Mouse (Mus musculus) liver, embryonic 15.5 days (tissue): ENCODE data around the gene Psmb8. TPM values are rescaled to one million over a fixed set of nuclear protein-coding genes. Genes with fewer than 3 reads are reported as not detected.

Source experiments
- ATAC-seq: fragments of 200-750 bp; cut with Nextera tagmentation; 2 replicates; pipeline ENCODE4 v1.8.0; 2017; ENCODE audit warnings: moderate number of reproducible peaks, mild to moderate bottlenecking, moderate library complexity; ENCODE audit not compliant: insufficient read depth
- H3K27ac ChIP-seq: fragments of 300-500 bp; sonication (generic); replicated peaks from 2 replicates; pipeline ENCODE4 v1.5.1; 2015; ENCODE audit warnings: mild to moderate bottlenecking, inconsistent platforms
- H3K27me3 ChIP-seq: fragments of 300-500 bp; sonication (generic); 2 replicates; pipeline ENCODE4 v1.6.1; 2015; ENCODE audit warnings: mild to moderate bottlenecking, inconsistent platforms
- H3K36me3 ChIP-seq: fragments of 300-500 bp; sonication (generic); replicated peaks from 2 replicates; pipeline ENCODE4 v1.6.1; 2015; ENCODE audit warnings: moderate library complexity, mild to moderate bottlenecking, inconsistent platforms
- H3K4me1 ChIP-seq: fragments of 300-500 bp; sonication (generic); replicated peaks from 2 replicates; pipeline ENCODE4 v1.6.1; 2015; ENCODE audit warnings: inconsistent platforms
- H3K4me2 ChIP-seq: fragments of 300-500 bp; sonication (generic); 2 replicates; pipeline ENCODE4 v1.6.1; 2015; ENCODE audit warnings: moderate library complexity, mild to moderate bottlenecking, inconsistent platforms
- H3K4me3 ChIP-seq: fragments of 300-500 bp; sonication (generic); replicated peaks from 2 replicates; pipeline ENCODE4 v1.5.1; 2015; ENCODE audit warnings: mild to moderate bottlenecking, inconsistent platforms
- H3K9ac ChIP-seq: fragments of 300-500 bp; sonication (generic); 2 replicates; pipeline ENCODE4 v1.6.1; 2015; ENCODE audit warnings: moderate library complexity, mild to moderate bottlenecking, inconsistent platforms
- H3K9me3 ChIP-seq: fragments of 300-500 bp; sonication (generic); replicated peaks from 2 replicates; pipeline ENCODE4 v1.6.1; 2016; ENCODE audit warnings: inconsistent platforms
- WGBS: fragments of 180-500 bp; shearing (Covaris S2); methylation state at CpG from one replicate; pipeline ENCODE4 v1.1.7; 2015; ENCODE audit warnings: mixed read lengths; ENCODE audit not compliant: insufficient replicate concordance; 5-methylcytosine and 5-hydroxymethylcytosine counted together
- polyA plus RNA-seq: library from polyadenylated mRNA; unstranded; fragments of >200 nt; fragmentation: Nextera tagmentation; extraction: Ambion mirVana; gene quantifications from 2 replicates; pipeline ENCODE4 v1.2.1, GENCODE M21; 2015

Gene Psmb8
- polyA plus RNA-seq, 1 experiment from 2014 or later, result 22.8 TPM

DNA sequence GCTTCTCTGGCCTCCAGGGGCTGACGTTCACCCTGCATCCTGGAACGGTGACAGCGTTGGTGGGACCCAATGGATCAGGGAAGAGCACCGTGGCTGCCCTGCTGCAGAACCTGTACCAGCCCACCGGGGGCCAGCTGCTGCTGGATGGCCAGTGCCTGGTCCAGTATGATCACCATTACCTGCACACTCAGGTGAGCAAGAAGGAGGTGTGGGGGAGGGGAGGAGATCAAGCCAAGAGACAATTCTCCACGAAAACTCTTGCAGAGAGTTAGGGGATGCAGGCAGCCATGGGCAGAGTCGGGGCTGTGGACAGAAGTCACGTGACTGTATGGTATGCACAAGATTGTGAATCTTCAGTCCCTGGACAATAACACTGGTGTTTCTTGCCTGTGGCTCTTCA lies 4.1 kb upstream of the Psmb8 start:
- H3K9me3 ChIP-seq, result no peaks in the 10 kb centered on the region
- no peak overlapping the region for H3K4me2 ChIP-seq
- no peak for ATAC-seq
- H3K9ac ChIP-seq, result no peak overlapping the region
- peaks cover 16% of the 10 kb centered on the region for H3K4me1 ChIP-seq
- H3K27ac ChIP-seq, result no peak overlapping the region
- H3K36me3 ChIP-seq, result no peaks in the 10 kb centered on the region
- no peak overlapping the region for H3K4me3 ChIP-seq
- H3K27me3 ChIP-seq, result peaks cover 53% of the 10 kb centered on the region
- 58% methylated on average over 8 of the region's 8 CpGs for WGBS

GRCm38 (mm10) chr17:34194723-34195122 lies 2.8 kb upstream of the Psmb8 start:
- no peak for ATAC-seq
- H3K36me3 ChIP-seq, result no peaks in the 10 kb centered on the region
- H3K4me1 ChIP-seq, result peaks cover 16% of the 10 kb centered on the region
- no peak overlapping the region for H3K9ac ChIP-seq
- H3K27ac ChIP-seq, result no peak overlapping the region
- H3K9me3 ChIP-seq, result no peaks in the 10 kb centered on the region
- H3K4me2 ChIP-seq, result no peak overlapping the region
- whole genome bisulfite sequencing, result 73% methylated on average over 4 of the region's 4 CpGs
- no peak overlapping the region for H3K4me3 ChIP-seq
- H3K27me3 ChIP-seq, result peaks cover 62% of the 10 kb centered on the region

GRCm38 (mm10) chr17:34196491-34196890 lies 1.0 kb upstream of the Psmb8 start:
- 9% methylated on average over 12 of the region's 12 CpGs for WGBS
- Histone ChIP-seq H3K4me1 (peaks cover 16% of the 10 kb centered on the region), H3K36me3 (no peaks in the 10 kb centered on the region), H3K9ac (no peak overlapping the region), H3K4me3 (no peak overlapping the region), H3K9me3 (no peaks in the 10 kb centered on the region), H3K4me2 (peak overlapping the region; percentile 73), H3K27ac (no peak overlapping the region), H3K27me3 (peaks cover 69% of the 10 kb centered on the region)
- no peak for ATAC-seq

GRCm38 (mm10) chr17:34197904-34198520 lies 491 bp downstream of the Psmb8 start:
- peak overlapping the region; percentile 73 for H3K4me2 ChIP-seq
- H3K4me3 ChIP-seq, result peak overlapping the region; percentile 58
- peak overlapping the region; percentile 35; the same call in 1 of the 2 replicates for H3K9ac ChIP-seq
- WGBS, result under 1% methylated on average over 32 of the region's 32 CpGs
- H3K27ac ChIP-seq, result no peak overlapping the region
- H3K9me3 ChIP-seq, result no peaks in the 10 kb centered on the region
- peaks cover 62% of the 10 kb centered on the region for H3K27me3 ChIP-seq
- ATAC-seq, result no peak
- peaks cover 16% of the 10 kb centered on the region for H3K4me1 ChIP-seq
- H3K36me3 ChIP-seq, result no peaks in the 10 kb centered on the region

DNA sequence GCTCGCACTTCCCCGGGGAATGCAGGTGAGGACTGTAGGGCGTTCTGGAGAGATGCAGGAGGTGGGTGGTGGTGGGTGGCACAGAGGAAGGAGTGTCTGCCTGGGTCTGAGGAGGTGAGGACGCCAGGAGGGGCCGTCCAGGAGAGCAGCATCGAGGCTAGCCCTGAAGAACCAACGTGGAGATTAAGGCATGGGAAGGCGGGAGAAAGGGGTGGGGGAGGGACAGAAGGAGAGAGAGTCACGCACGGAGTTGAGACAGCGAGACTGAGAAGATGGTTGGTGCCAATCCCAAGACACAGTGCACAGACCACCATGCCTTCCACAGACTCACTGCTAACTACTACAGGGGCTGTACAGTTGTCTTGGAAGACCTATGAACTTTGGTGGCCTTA lies 996 bp downstream of the Psmb8 start:
- Histone ChIP-seq H3K4me1 (peaks cover 17% of the 10 kb centered on the region), H3K9me3 (no peaks in the 10 kb centered on the region), H3K36me3 (no peaks in the 10 kb centered on the region), H3K9ac (peak overlapping the region; percentile 35; the same call in 1 of the 2 replicates), H3K27me3 (peaks cover 61% of the 10 kb centered on the region), H3K4me3 (peak overlapping the region; percentile 58), H3K4me2 (peak overlapping the region; percentile 73), H3K27ac (no peak overlapping the region)
- no peak for ATAC-seq
- WGBS, result 3% methylated on average over 11 of the region's 11 CpGs

GRCm38 (mm10) chr17:34199050-34199619 lies 1.6 kb downstream of the Psmb8 start:
- Histone ChIP-seq H3K4me1 (peaks cover 23% of the 10 kb centered on the region), H3K4me2 (peak overlapping the region; percentile 73), H3K27ac (no peak overlapping the region), H3K36me3 (no peaks in the 10 kb centered on the region), H3K4me3 (no peak overlapping the region), H3K9me3 (no peaks in the 10 kb centered on the region), H3K27me3 (peaks cover 61% of the 10 kb centered on the region), H3K9ac (no peak overlapping the region)
- 61% methylated on average over 12 of the region's 12 CpGs for WGBS
- ATAC-seq, result no peak

DNA sequence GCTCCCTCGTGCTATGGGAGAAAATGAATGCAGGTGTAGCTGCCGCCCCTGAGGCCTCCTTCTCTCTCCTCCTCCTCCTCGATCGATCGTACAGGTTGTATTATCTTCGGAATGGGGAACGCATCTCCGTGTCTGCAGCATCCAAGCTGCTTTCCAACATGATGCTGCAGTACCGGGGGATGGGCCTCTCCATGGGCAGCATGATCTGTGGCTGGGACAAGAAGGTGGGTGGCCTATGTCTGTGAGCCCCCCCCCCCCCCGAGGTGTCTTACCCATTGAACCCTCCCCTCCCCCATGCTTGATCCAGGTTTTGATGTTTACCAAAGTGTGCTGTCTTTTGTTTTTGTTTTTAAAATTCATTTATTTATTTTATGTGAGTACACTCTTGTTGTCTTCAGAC lies 2.5 kb downstream of the Psmb8 start:
- no peak overlapping the region for H3K27ac ChIP-seq
- no peak for ATAC-seq
- no peak overlapping the region for H3K9ac ChIP-seq
- peaks cover 54% of the 10 kb centered on the region for H3K27me3 ChIP-seq
- no peaks in the 10 kb centered on the region for H3K9me3 ChIP-seq
- peaks cover 27% of the 10 kb centered on the region for H3K4me1 ChIP-seq
- H3K36me3 ChIP-seq, result no peaks in the 10 kb centered on the region
- H3K4me3 ChIP-seq, result no peak overlapping the region
- WGBS, result 75% methylated on average over 10 of the region's 10 CpGs
- no peak overlapping the region for H3K4me2 ChIP-seq

DNA sequence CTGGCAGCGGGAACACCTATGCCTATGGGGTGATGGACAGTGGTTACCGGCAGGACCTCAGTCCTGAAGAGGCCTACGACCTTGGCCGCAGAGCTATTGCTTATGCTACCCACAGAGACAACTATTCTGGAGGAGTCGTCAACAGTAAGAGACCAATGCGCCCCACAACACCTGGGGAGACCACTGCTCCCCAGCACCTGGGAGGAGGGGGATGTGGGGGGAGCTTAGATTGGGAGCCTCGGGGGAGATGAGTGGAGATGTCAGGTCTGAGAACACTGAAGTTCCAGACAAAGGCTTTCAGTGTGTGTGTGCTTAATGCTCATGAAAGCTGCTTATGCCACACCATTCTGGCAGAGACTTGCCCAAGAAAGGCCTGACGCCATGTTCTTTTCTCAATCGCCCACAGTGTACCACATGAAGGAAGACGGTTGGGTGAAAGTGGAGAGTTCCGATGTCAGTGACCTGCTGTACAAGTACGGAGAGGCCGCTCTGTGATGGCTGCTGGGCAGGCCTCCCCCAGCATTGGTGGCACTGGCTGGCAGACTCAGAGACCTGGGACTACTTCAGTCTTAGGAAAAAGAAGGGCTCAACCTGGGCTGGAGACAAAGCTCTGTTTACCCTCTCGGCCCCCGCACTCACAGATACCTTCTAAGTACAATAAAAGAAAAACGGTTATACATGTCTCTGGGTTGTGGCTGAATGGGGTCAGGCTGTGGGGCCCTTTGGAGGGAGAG lies 3.4 kb downstream of the Psmb8 start:
- H3K9ac ChIP-seq, result no peak overlapping the region
- 80% methylated on average over 16 of the region's 16 CpGs for WGBS
- no peak overlapping the region for H3K4me3 ChIP-seq
- H3K4me1 ChIP-seq, result peaks cover 36% of the 10 kb centered on the region
- ATAC-seq, result no peak
- H3K9me3 ChIP-seq, result no peaks in the 10 kb centered on the region
- no peak overlapping the region for H3K27ac ChIP-seq
- no peaks in the 10 kb centered on the region for H3K36me3 ChIP-seq
- peaks cover 45% of the 10 kb centered on the region for H3K27me3 ChIP-seq
- no peak overlapping the region for H3K4me2 ChIP-seq

GRCm38 (mm10) chr17:34201506-34202055 lies 4.1 kb downstream of the Psmb8 start:
- Histone ChIP-seq H3K36me3 (no peaks in the 10 kb centered on the region), H3K9me3 (no peaks in the 10 kb centered on the region), H3K4me2 (no peak overlapping the region), H3K4me3 (no peak overlapping the region), H3K27me3 (peaks cover 38% of the 10 kb centered on the region), H3K9ac (no peak overlapping the region), H3K27ac (no peak overlapping the region), H3K4me1 (peaks cover 37% of the 10 kb centered on the region)
- WGBS, result 62% methylated on average over 7 of the region's 7 CpGs
- no peak for ATAC-seq

- no peak overlapping the region for H3K27ac ChIP-seq
- H3K4me1 ChIP-seq, result peaks cover 27% of the 10 kb centered on the region
- no peak overlapping the region for H3K4me3 ChIP-seq
- H3K27me3 ChIP-seq, result peaks cover 25% of the 10 kb centered on the region
- H3K4me2 ChIP-seq, result no peak overlapping the region
- WGBS, result 79% methylated on average over 4 of the region's 4 CpGs
- ATAC-seq, result no peak
- H3K9ac ChIP-seq, result no peak overlapping the region
- H3K36me3 ChIP-seq, result no peaks in the 10 kb centered on the region
- no peaks in the 10 kb centered on the region for H3K9me3 ChIP-seq
Observed at GRCm38 (mm10) chr17:34202760-34203442, 5.4 kb downstream of the Psmb8 start.

GRCm38 (mm10) chr17:34203444-34203843 lies 5.9 kb downstream of the Psmb8 start, which contains the start of gene Tap2:
Gene Tap2, plus strand, starts transcription at chr17:34203527.
- peaks cover 20% of the 10 kb centered on the region for H3K27me3 ChIP-seq
- H3K4me2 ChIP-seq, result peak within 1 kb of the TSS; percentile 94
- 80% methylated on average over 5 of the region's 5 CpGs for WGBS
- peak within 1 kb of the TSS; percentile 67; the same call in 1 of the 2 replicates for H3K27ac ChIP-seq
- peak within 1 kb of the TSS; percentile 77 for H3K9ac ChIP-seq
- ATAC-seq, result no peak
- peak within 1 kb of the TSS; percentile 88 for H3K4me3 ChIP-seq
- no peaks in the 10 kb centered on the region for H3K9me3 ChIP-seq
- H3K4me1 ChIP-seq, result peaks cover 27% of the 10 kb centered on the region
- no peaks in the 10 kb centered on the region for H3K36me3 ChIP-seq
